Mouse (Mus musculus) lung, embryonic 16.5 days (tissue): ENCODE data around the gene Dennd5b. TPM values are rescaled to one million over a fixed set of nuclear protein-coding genes. Genes with fewer than 3 reads are reported as not detected.

ENCODE experiments used
- ATAC-seq: fragments of 200-750 bp; cut with Nextera tagmentation; 2 replicates; pipeline ENCODE4 v1.8.0; 2017; ENCODE audit warnings: low read depth, mild to moderate bottlenecking, moderate library complexity
- H3K27ac ChIP-seq: fragments of 300-500 bp; sonication (generic); 2 replicates; pipeline ENCODE4 v1.5.1; 2014; ENCODE audit warnings: mild to moderate bottlenecking, control low read depth, low read length
- H3K27me3 ChIP-seq: fragments of 300-500 bp; sonication (generic); 2 replicates; pipeline ENCODE4 v1.6.1; 2014; ENCODE audit warnings: low read depth, low read length, mixed read lengths; ENCODE audit not compliant: control insufficient read depth, insufficient read depth
- H3K36me3 ChIP-seq: fragments of 300-500 bp; sonication (generic); 2 replicates; pipeline ENCODE4 v1.6.1; 2014; ENCODE audit warnings: low read length; ENCODE audit not compliant: control insufficient read depth, insufficient read depth
- H3K4me1 ChIP-seq: fragments of 300-500 bp; sonication (generic); replicated peaks from 2 replicates; pipeline ENCODE4 v1.6.1; 2014; ENCODE audit warnings: low read length, mixed read lengths; ENCODE audit not compliant: control insufficient read depth, insufficient read depth
- H3K4me2 ChIP-seq: fragments of 300-500 bp; sonication (generic); 2 replicates; pipeline ENCODE4 v1.6.1; 2014; ENCODE audit warnings: low read depth, low read length, control low read depth
- H3K4me3 ChIP-seq: fragments of 300-500 bp; sonication (generic); 2 replicates; pipeline ENCODE4 v1.5.1; 2014; ENCODE audit warnings: mild to moderate bottlenecking, low read length, control low read depth
- H3K9ac ChIP-seq: fragments of 300-500 bp; sonication (generic); 2 replicates; pipeline ENCODE4 v1.6.1; 2014; ENCODE audit warnings: low read length, control low read depth
- H3K9me3 ChIP-seq: fragments of 300-500 bp; sonication (generic); 2 replicates; pipeline ENCODE4 v1.6.1; 2016; ENCODE audit warnings: low read length; ENCODE audit not compliant: control insufficient read depth
- WGBS: fragments of 180-500 bp; shearing (Covaris S2); extraction: QIAGEN DNeasy Blood & Tissue Kit; methylation state at CpG from one replicate; pipeline ENCODE4 v1.1.7; 2014; 5-methylcytosine and 5-hydroxymethylcytosine counted together
- polyA plus RNA-seq: library from polyadenylated mRNA; unstranded; fragments of >200 nt; fragmentation: Nextera tagmentation; extraction: Ambion mirVana; gene quantifications from 2 replicates; pipeline ENCODE4 v1.2.1, GENCODE M21; 2015

Gene Dennd5b
- polyA plus RNA-seq, 1 experiment from 2014 or later, result 5.3 TPM

DNA sequence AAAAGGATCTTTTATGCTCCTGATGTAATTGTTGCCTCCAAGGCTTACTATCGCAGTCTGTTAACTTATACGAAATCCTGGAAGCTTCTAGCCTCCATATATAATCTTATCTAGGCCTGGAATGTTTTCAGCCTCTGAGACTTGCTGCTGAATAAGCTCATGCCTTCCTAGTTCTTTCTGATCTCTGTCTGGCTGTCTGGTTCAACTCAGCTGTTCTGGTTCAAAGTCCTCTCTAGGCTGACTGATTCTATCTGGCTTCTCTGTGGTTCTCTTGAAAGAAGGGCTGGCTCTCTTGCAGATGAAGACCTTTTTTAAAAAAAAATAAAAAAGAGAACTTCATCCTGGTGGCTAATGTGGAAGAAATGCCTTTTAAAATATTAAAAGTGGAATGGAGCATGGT, 128.6 kb downstream of the Dennd5b start:
- H3K9ac ChIP-seq, result no peak overlapping the region
- no peaks in the 10 kb centered on the region for H3K27me3 ChIP-seq
- WGBS, result 75% methylated on average over 2 of the region's 2 CpGs
- peaks cover 5% of the 10 kb centered on the region; the same call in 1 of the 2 replicates for H3K4me1 ChIP-seq
- H3K4me2 ChIP-seq, result no peak overlapping the region
- no peak overlapping the region for H3K4me3 ChIP-seq
- H3K9me3 ChIP-seq, result no peaks in the 10 kb centered on the region
- no peaks in the 10 kb centered on the region for H3K36me3 ChIP-seq
- no peak for ATAC-seq
- H3K27ac ChIP-seq, result no peak overlapping the region

GRCm38 (mm10) chr6:148972059-148972848, 129.2 kb downstream of the Dennd5b start:
- WGBS, result 29% methylated on average over 9 of the region's 9 CpGs
- Histone ChIP-seq H3K9ac (no peak overlapping the region), H3K9me3 (no peaks in the 10 kb centered on the region), H3K27ac (no peak overlapping the region), H3K4me2 (no peak overlapping the region), H3K27me3 (no peaks in the 10 kb centered on the region), H3K4me3 (no peak overlapping the region), H3K36me3 (no peaks in the 10 kb centered on the region), H3K4me1 (peaks cover 5% of the 10 kb centered on the region; the same call in 1 of the 2 replicates)
- no peak for ATAC-seq

DNA sequence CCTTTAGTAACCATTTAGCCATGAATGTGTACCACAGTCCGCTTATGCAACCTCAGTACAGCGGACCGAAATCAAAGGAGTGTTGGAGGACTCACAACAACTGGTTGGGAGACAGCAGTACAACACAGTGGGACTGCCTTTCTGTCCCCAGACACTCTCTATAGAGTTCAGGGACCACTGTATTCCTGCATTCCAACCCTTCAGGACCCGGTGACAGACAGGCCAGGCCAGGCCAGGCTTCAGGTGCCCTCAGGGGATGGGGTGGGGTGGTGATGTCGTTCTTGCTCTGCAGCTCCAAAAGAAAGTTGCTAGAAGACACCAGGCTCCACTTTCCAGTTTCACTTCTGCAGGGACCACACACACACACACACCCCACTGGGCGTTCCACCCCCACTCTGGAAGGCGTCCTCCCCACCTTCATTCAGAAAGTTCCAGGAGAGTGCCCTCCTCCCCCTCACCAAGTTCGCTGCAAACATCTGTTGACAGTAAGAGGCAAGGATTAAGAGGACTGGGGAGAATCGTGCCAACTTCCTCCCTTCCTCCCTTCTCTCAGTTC, 130.0 kb downstream of the Dennd5b start:
- ATAC-seq, result peak; percentile 28; the same call in 1 of the 2 replicates
- Histone ChIP-seq H3K4me1 (peaks cover 5% of the 10 kb centered on the region; the same call in 1 of the 2 replicates), H3K27ac (no peak overlapping the region), H3K27me3 (no peaks in the 10 kb centered on the region), H3K4me2 (no peak overlapping the region), H3K4me3 (no peak overlapping the region), H3K9me3 (no peaks in the 10 kb centered on the region), H3K9ac (no peak overlapping the region), H3K36me3 (no peaks in the 10 kb centered on the region)
- WGBS, result 37% methylated on average over 9 of the region's 9 CpGs

GRCm38 (mm10) chr6:148961285-148961684, 140.2 kb downstream of the Dennd5b start:
- Histone ChIP-seq H3K9me3 (no peaks in the 10 kb centered on the region), H3K27ac (peak overlapping the region; percentile 4; the same call in 1 of the 2 replicates), H3K27me3 (no peaks in the 10 kb centered on the region), H3K4me3 (no peak overlapping the region), H3K9ac (no peak overlapping the region), H3K4me1 (no peaks in the 10 kb centered on the region), H3K4me2 (no peak overlapping the region), H3K36me3 (no peaks in the 10 kb centered on the region)
- peak; percentile 61; the same call in 1 of the 2 replicates for ATAC-seq
- WGBS, result 20% methylated on average over 1 of the region's 1 CpGs

DNA sequence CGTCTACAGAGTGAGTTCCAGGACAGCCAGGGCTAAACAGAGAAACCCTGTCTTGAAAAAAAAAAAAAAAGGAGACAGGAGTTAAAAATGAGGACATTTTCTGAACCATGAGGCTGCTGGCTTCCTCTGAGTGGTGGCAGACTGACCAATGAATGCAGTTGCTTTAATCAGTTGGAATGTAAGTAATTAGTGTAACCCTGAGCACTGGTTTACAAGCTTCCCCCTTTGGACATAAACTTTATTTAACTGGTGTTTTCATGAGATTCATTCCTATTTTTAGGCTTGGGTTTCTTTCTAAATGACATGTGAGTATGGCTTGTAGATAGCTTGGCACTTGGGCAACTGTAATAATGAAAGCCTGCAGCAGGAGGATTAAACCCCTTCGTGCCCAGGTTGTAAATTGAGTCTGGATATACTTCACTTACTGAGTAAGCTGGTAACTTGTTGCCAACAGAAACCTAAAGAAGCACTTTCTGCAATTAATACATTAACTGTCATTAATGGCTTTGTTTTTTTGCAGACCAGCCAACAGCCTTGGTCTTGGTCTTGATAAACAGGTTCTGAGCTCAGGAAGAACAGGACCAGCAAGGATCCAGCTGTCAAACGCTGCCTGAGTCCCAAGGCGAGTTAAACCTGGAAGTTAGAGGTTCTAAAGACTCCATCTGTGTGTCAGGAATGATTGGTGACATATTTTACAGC, 141.8 kb downstream of the Dennd5b start:
- Histone ChIP-seq H3K4me3 (no peak overlapping the region), H3K9me3 (no peaks in the 10 kb centered on the region), H3K27me3 (no peaks in the 10 kb centered on the region), H3K4me1 (no peaks in the 10 kb centered on the region), H3K4me2 (no peak overlapping the region), H3K27ac (no peak overlapping the region), H3K36me3 (no peaks in the 10 kb centered on the region), H3K9ac (no peak overlapping the region)
- 35% methylated on average over 4 of the region's 4 CpGs for WGBS
- no peak for ATAC-seq

DNA sequence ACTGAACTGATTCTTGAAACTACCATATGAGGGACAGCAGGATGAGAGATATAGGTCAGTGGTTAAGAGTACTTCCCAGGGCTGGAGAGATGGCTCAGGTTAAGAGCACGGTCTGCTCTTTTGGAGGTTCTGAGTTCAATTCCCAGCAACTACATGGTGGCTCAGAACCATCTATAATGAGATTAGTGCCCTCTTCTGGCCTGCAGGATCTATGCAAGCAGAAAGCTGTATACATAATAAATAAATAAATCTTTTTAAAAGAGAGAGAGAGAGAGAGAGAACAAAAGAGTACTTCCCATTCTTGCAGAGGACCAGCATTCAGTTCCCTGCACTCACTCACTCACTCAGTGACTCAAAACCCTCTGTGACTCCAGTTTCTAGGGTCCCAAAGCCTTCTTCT, 142.8 kb downstream of the Dennd5b start:
- Histone ChIP-seq H3K4me1 (no peaks in the 10 kb centered on the region), H3K36me3 (no peaks in the 10 kb centered on the region), H3K4me2 (no peak overlapping the region), H3K27ac (no peak overlapping the region), H3K27me3 (no peaks in the 10 kb centered on the region), H3K9ac (no peak overlapping the region), H3K4me3 (no peak overlapping the region), H3K9me3 (no peaks in the 10 kb centered on the region)
- no peak for ATAC-seq
- WGBS, result 100% methylated on average over 1 of the region's 1 CpGs

GRCm38 (mm10) chr6:148957046-148957445, 144.4 kb downstream of the Dennd5b start:
- H3K36me3 ChIP-seq, result no peaks in the 10 kb centered on the region
- ATAC-seq, result no peak
- H3K27ac ChIP-seq, result no peak overlapping the region
- no peaks in the 10 kb centered on the region for H3K27me3 ChIP-seq
- no peaks in the 10 kb centered on the region for H3K4me1 ChIP-seq
- H3K9ac ChIP-seq, result no peak overlapping the region
- no peak overlapping the region for H3K4me2 ChIP-seq
- WGBS, result 79% methylated on average over 3 of the region's 3 CpGs
- H3K9me3 ChIP-seq, result no peaks in the 10 kb centered on the region
- H3K4me3 ChIP-seq, result no peak overlapping the region

DNA sequence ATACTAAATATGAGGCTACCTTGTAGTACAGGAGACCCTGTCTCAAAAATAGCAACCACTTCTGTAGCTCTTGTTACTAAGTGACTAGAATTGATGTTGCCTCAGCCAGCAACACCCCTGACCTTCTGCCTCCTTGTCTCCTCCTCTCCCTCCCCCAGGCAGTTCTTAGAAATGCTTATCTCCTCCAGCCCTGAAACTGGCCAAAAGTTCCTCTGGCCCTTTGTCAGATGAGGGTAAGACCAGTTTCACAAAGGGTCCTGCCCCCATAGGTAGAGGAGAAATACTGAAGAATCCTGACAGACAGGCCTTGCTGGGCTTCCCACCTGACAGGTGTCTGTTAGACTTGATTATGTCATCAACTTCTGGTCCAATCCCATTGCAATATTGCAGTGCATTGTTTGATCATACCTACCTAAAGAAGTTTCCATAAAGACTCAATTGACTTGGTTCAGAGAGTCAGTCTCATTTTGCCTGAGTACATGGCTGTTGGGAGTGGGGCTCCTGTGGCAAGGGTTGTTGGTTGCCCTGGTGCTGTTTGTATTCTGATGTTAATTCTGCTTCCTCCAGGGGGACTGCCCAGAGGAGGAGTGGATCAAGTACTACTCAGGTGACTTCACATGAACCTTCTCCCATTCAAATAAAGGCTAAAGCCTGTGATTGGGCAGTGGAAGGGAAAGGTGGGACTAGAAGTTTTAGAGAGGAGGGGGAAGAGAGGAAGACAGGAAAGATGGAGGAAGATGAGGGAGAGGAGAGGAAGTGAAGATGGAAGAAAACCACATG, 145.6 kb downstream of the Dennd5b start:
- H3K9me3 ChIP-seq, result no peaks in the 10 kb centered on the region

More for the DNA sequence above, 145.6 kb downstream of the Dennd5b start:
- no peak overlapping the region for H3K27ac ChIP-seq
- no peaks in the 10 kb centered on the region for H3K4me1 ChIP-seq
- no peak for ATAC-seq
- no peaks in the 10 kb centered on the region for H3K36me3 ChIP-seq
- H3K9ac ChIP-seq, result no peak overlapping the region
- no peak overlapping the region for H3K4me2 ChIP-seq
- no peaks in the 10 kb centered on the region for H3K27me3 ChIP-seq
- no peak overlapping the region for H3K4me3 ChIP-seq
